Comparison of ENCODE assay signal across 12 mouse cellular contexts in the genomic region with DNA sequence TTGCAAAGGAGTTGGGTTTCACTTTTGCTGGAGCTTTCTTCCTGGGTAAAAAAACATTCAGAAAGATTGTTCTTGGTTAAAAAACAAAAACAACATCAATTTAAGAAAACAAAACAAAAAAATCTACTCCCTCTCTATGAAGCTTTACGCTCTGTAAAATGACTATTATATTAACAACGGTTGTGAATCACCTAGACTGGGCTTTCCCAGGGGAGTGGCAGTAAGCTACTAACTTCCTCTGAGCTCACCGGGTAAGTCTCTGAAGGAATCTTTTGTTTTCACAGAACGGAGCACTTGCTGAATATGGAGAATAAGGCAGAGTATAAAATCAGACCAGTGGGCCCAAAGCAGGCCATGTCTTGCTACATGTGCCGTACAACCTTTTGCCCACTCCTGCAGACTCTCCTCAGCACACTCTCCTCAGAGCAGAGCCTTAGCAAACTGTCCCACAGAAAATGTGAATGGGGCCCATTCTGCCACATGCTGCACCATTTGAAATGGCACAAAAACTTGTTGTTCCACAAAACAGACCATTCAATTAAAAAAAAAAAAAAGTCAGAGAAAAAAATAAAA.
DNase-seq lines count a peak whose midpoint lies in the region; ATAC-seq and TF ChIP-seq lines count a peak whose summit lies in the region.
"Had no signal": no experiment of that assay in that cellular context is flagged by ENCODE, and none has a peak within 500 bp of the region (broad histone marks: within the 10 kb centered on the region; RNA-seq: fewer than 3 reads in every experiment).

No protein-coding gene starts in this region.

- no peak overlapping the region for H3K9ac ChIP-seq in heart, adult 2 months (ENCODE audit: low read depth, low read length)
- peak overlapping the region; percentile 36 for H3K9ac ChIP-seq in CH12.LX (ENCODE audit: insufficient read depth, low read depth)
- peak overlapping the region; percentile 16; the same call in 1 of the 2 replicates for H3K9ac ChIP-seq in forebrain, embryonic 11.5 days (ENCODE audit: low read length)
- H3K9ac ChIP-seq in limb, embryonic 15.5 days: no peak overlapping the region

- in situ Hi-C loops in CH12.LX (cut with MboI; ENCODE audit: low pct_ligation_motif_present, low pct_unique_long_range_greater_than_20kb, low sequenced_read_pairs): no loop called here

- no peaks in the 10 kb centered on the region for H3K27me3 ChIP-seq in heart, adult 2 months (ENCODE audit: control insufficient read depth, insufficient read depth, low read length)
- no peaks in the 10 kb centered on the region for H3K27me3 ChIP-seq in CH12.LX (replicated peaks)
- H3K27me3 ChIP-seq in forebrain, embryonic 11.5 days (ENCODE audit: control insufficient read depth, insufficient read depth, low read length): no peaks in the 10 kb centered on the region
- no peaks in the 10 kb centered on the region for H3K27me3 ChIP-seq in limb, embryonic 15.5 days

- dilution Hi-C loops in CH12.LX (cut with MboI; ENCODE audit: extremely low pct_ligation_motif_present, extremely low pct_unique_long_range_greater_than_20kb, low sequenced_read_pairs): no loop called here

- ATAC-seq in forebrain, embryonic 11.5 days (replicated peaks; ENCODE audit: low FRiP score): peak; percentile 25
- no peak for ATAC-seq in limb, embryonic 15.5 days (ENCODE audit: insufficient number of reproducible peaks, low FRiP score, low TSS enrichment, low read depth)
- no peak for ATAC-seq in megakaryocyte-erythroid progenitor cell, adult 5-6 weeks (replicated peaks; ENCODE audit: low FRiP score, low TSS enrichment, poor library complexity, severe bottlenecking)
- ATAC-seq: intestine, embryonic 16.5 days had no signal

- TF ChIP-seq POLR2A in heart, adult 2 months (IDR thresholded peaks at IDR 0.05; ENCODE audit: insufficient read depth, low read depth, low read length): no peak
- no peak for TF ChIP-seq POLR2A in CH12.LX (IDR thresholded peaks at IDR 0.05; ENCODE audit: low read depth, low read length)

- H3K79me2 ChIP-seq in heart, adult 2 months (replicated peaks; ENCODE audit: control insufficient read depth, insufficient read depth, low read length): no peaks in the 10 kb centered on the region
- H3K79me2 ChIP-seq in CH12.LX (replicated peaks; ENCODE audit: control insufficient read depth, extremely low read depth, insufficient read depth, poor library complexity, severe bottlenecking): no peaks in the 10 kb centered on the region

- H3K36me3 ChIP-seq in heart, adult 2 months (ENCODE audit: control insufficient read depth, insufficient read depth, low read length): no peaks in the 10 kb centered on the region
- H3K36me3 ChIP-seq in CH12.LX (replicated peaks in 1 of 2; ENCODE audit: control insufficient read depth in 1 of 2, insufficient read depth in 1 of 2, low read length in 1 of 2): no peaks in the 10 kb centered on the region
- no peaks in the 10 kb centered on the region for H3K36me3 ChIP-seq in forebrain, embryonic 11.5 days (ENCODE audit: control insufficient read depth, insufficient read depth, low read length)
- no peaks in the 10 kb centered on the region for H3K36me3 ChIP-seq in limb, embryonic 15.5 days

- no peak for TF ChIP-seq CTCF in heart, adult 2 months (IDR thresholded peaks at IDR 0.05)
- TF ChIP-seq CTCF in CH12.LX (conservative IDR thresholded peaks at IDR 0.05 in 1 of 2, IDR thresholded peaks at IDR 0.05 in 1 of 2; ENCODE audit: low read depth in 2 of 2, low read length in 2 of 2): no peak

- intact Hi-C loops in heart, adult 2 months (cut with DNase I): no loop called here

- no peak for TF ChIP-seq EP300 in heart, adult 2 months (IDR thresholded peaks at IDR 0.05; ENCODE audit: insufficient read depth, low read depth, low read length)
- no peak for TF ChIP-seq EP300 in CH12.LX (IDR thresholded peaks at IDR 0.05; ENCODE audit: low read length)

- peaks cover 1% of the 10 kb centered on the region for H3K4me1 ChIP-seq in heart, adult 2 months (ENCODE audit: control insufficient read depth, insufficient read depth, low read length)
- peaks cover 0 to 8% of the 10 kb centered on the region in 2 experiments; a peak in 2 of 4 replicates for H3K4me1 ChIP-seq in CH12.LX (ENCODE audit: control insufficient read depth in 1 of 2, insufficient read depth in 2 of 2)
- peaks cover 7% of the 10 kb centered on the region; the same call in 1 of the 2 replicates for H3K4me1 ChIP-seq in forebrain, embryonic 11.5 days (replicated peaks; ENCODE audit: control insufficient read depth, insufficient read depth, low read length)
- 0 out of 2 replicates have a peak, but pooled peaks cover 3% of the 10 kb centered on the region for H3K4me1 ChIP-seq in limb, embryonic 15.5 days

- no peaks in the 10 kb centered on the region for H3K9me3 ChIP-seq in CH12.LX (replicated peaks; ENCODE audit: low read length)
- H3K9me3 ChIP-seq in forebrain, embryonic 11.5 days (ENCODE audit: control insufficient read depth, low read length): no peaks in the 10 kb centered on the region
- no peaks in the 10 kb centered on the region for H3K9me3 ChIP-seq in limb, embryonic 15.5 days

- H3K4me3 ChIP-seq in heart, adult 2 months: no peak overlapping the region
- peak overlapping the region in 2 of 3 experiments; percentile 12 to 32 for H3K4me3 ChIP-seq in CH12.LX (replicated peaks in 1 of 3; ENCODE audit: low read depth in 2 of 3, low read length in 2 of 3, poor library complexity in 1 of 3)
- H3K4me3 ChIP-seq in forebrain, embryonic 11.5 days (ENCODE audit: low read depth, low read length): no peak overlapping the region
- H3K4me3 ChIP-seq in limb, embryonic 15.5 days: no peak overlapping the region

- TF ChIP-seq RAD21 in CH12.LX (IDR thresholded peaks at IDR 0.05; ENCODE audit: low read depth, low read length): no peak

- DNase-seq in heart, adult 11 months: peak; percentile 37
- DNase-seq in heart, adult 2 months: no peak
- peak; percentile 43 for DNase-seq in CH12.LX (ENCODE audit: extremely low read depth)
- no peak for DNase-seq in forebrain, embryonic 11.5 days (ENCODE audit: low spot score)
- no peak for DNase-seq in right cerebral cortex, adult 2 months (ENCODE audit: low spot score in 2 of 2)
- no peak for DNase-seq in cerebellum, postnatal 14 days
- DNase-seq: cerebellum, adult 11-12 months; retina, postnatal 1 day had no signal

- 35% methylated on average over 5 of the region's 5 CpGs for WGBS in heart, adult 2 months
- WGBS in forebrain, embryonic 11.5 days: 28% methylated on average over 5 of the region's 5 CpGs
- 36% methylated on average over 5 of the region's 5 CpGs for WGBS in limb, embryonic 15.5 days

- H3K4me2 ChIP-seq in CH12.LX (ENCODE audit: insufficient read depth, low read depth, poor library complexity, severe bottlenecking): peak overlapping the region; percentile 90
- no peak overlapping the region for H3K4me2 ChIP-seq in forebrain, embryonic 11.5 days (ENCODE audit: low read depth, low read length, severe bottlenecking)
- no peak overlapping the region for H3K4me2 ChIP-seq in limb, embryonic 15.5 days

- no peak overlapping the region for H3K27ac ChIP-seq in heart, adult 2 months
- no peak overlapping the region for H3K27ac ChIP-seq in CH12.LX (ENCODE audit: insufficient read depth, low read depth)
- peak overlapping the region; percentile 51; the same call in 1 of the 2 replicates for H3K27ac ChIP-seq in forebrain, embryonic 11.5 days (ENCODE audit: low read depth, low read length)
- peak overlapping the region; percentile 24; the same call in 1 of the 2 replicates for H3K27ac ChIP-seq in limb, embryonic 15.5 days
- H3K27ac ChIP-seq: macrophage had no signal

TF ChIP-seq in CH12.LX, 34 proteins besides CTCF, POLR2A, EP300 and RAD21:
- TF ChIP-seq POLR2AphosphoS2 (IDR thresholded peaks at IDR 0.05; ENCODE audit: low read depth, low read length): no peak
- TF ChIP-seq RCOR1 (conservative IDR thresholded peaks at IDR 0.05; ENCODE audit: low read depth, low read length): no peak
- TF ChIP-seq UBTF (IDR thresholded peaks at IDR 0.05; ENCODE audit: low read depth, low read length): no peak
- TF ChIP-seq ETS1 (conservative IDR thresholded peaks at IDR 0.05; ENCODE audit: low read depth, low read length): no peak
- TF ChIP-seq KAT2A (IDR thresholded peaks at IDR 0.05; ENCODE audit: insufficient replicate concordance, low read length): no peak
- no peak for TF ChIP-seq MAFK (IDR thresholded peaks at IDR 0.05; ENCODE audit: insufficient replicate concordance, low read length)
- no peak for TF ChIP-seq NRF1 (IDR thresholded peaks at IDR 0.05; ENCODE audit: low read depth, low read length)
- TF ChIP-seq MEF2A (IDR thresholded peaks at IDR 0.05; ENCODE audit: borderline replicate concordance, low read depth, low read length): no peak

Comparison
In these comparisons a context has a peak if more than half of its experiments do, and no peak if none do; other contexts are left out.
1. DNase-seq: peak in heart, adult 11 months (single experiment) and CH12.LX (single experiment); none in heart, adult 2 months (0 of 2), forebrain, embryonic 11.5 days (single experiment), right cerebral cortex, adult 2 months (0 of 2) and cerebellum, postnatal 14 days (0 of 2).
2. H3K27ac ChIP-seq: peak in forebrain, embryonic 11.5 days (single experiment) and limb, embryonic 15.5 days (single experiment); none in heart, adult 2 months (single experiment) and CH12.LX (single experiment).
3. H3K4me3 ChIP-seq: peak in CH12.LX (2 of 3); none in heart, adult 2 months (single experiment), forebrain, embryonic 11.5 days (single experiment) and limb, embryonic 15.5 days (single experiment).
4. H3K9ac ChIP-seq: peak in CH12.LX (single experiment) and forebrain, embryonic 11.5 days (single experiment); none in heart, adult 2 months (single experiment) and limb, embryonic 15.5 days (single experiment).